Mouse (Mus musculus) heart, embryonic 13.5 days (tissue): ENCODE measurements around the gene Plekhg3. TPM values are rescaled to one million over a fixed set of nuclear protein-coding genes. Genes with fewer than 3 reads are reported as not detected.

Experiments
- ATAC-seq: fragments of 200-750 bp; cut with Nextera tagmentation; 2 replicates; pipeline ENCODE4 v1.8.0; 2017; ENCODE audit warnings: moderate TSS enrichment; ENCODE audit not compliant: insufficient number of reproducible peaks, low FRiP score, low TSS enrichment; ENCODE audit errors: extremely low read depth
- H3K27ac ChIP-seq: fragments of 300-500 bp; sonication (generic); replicated peaks from 2 replicates; pipeline ENCODE4 v1.5.1; 2015; ENCODE audit warnings: moderate library complexity, mild to moderate bottlenecking, inconsistent platforms
- H3K27me3 ChIP-seq: fragments of 300-500 bp; sonication (generic); replicated peaks from 2 replicates; pipeline ENCODE4 v1.6.1; 2015; ENCODE audit warnings: mild to moderate bottlenecking, inconsistent platforms
- H3K36me3 ChIP-seq: fragments of 300-500 bp; sonication (generic); 2 replicates; pipeline ENCODE4 v1.6.1; 2015; ENCODE audit warnings: mild to moderate bottlenecking, inconsistent platforms
- H3K4me1 ChIP-seq: fragments of 300-500 bp; sonication (generic); 2 replicates; pipeline ENCODE4 v1.6.1; 2015; ENCODE audit warnings: inconsistent platforms
- H3K4me2 ChIP-seq: fragments of 300-500 bp; sonication (generic); 2 replicates; pipeline ENCODE4 v1.6.1; 2015; ENCODE audit warnings: inconsistent platforms, mild to moderate bottlenecking, moderate library complexity
- H3K4me3 ChIP-seq: fragments of 300-500 bp; sonication (generic); 2 replicates; pipeline ENCODE4 v1.5.1; 2015; ENCODE audit warnings: moderate library complexity, mild to moderate bottlenecking, inconsistent platforms
- H3K9ac ChIP-seq: fragments of 300-500 bp; sonication (generic); 2 replicates; pipeline ENCODE4 v1.6.1; 2015; ENCODE audit warnings: inconsistent platforms, mild to moderate bottlenecking, moderate library complexity
- H3K9me3 ChIP-seq: fragments of 300-500 bp; sonication (generic); 2 replicates; pipeline ENCODE4 v1.6.1; 2016; ENCODE audit warnings: inconsistent platforms
- WGBS: fragments of 180-500 bp; shearing (Covaris S2); methylation state at CpG from one replicate; pipeline ENCODE4 v1.1.7; 2015; ENCODE audit warnings: mixed read lengths; 5-methylcytosine and 5-hydroxymethylcytosine counted together
- polyA plus RNA-seq: library from polyadenylated mRNA; unstranded; fragments of >200 nt; fragmentation: Nextera tagmentation; extraction: Ambion mirVana; gene quantifications from 2 replicates; pipeline ENCODE4 v1.2.1, GENCODE M21; 2015

The Plekhg3 gene
- polyA plus RNA-seq, 1 experiment from 2014 or later, result 6.5 TPM

DNA sequence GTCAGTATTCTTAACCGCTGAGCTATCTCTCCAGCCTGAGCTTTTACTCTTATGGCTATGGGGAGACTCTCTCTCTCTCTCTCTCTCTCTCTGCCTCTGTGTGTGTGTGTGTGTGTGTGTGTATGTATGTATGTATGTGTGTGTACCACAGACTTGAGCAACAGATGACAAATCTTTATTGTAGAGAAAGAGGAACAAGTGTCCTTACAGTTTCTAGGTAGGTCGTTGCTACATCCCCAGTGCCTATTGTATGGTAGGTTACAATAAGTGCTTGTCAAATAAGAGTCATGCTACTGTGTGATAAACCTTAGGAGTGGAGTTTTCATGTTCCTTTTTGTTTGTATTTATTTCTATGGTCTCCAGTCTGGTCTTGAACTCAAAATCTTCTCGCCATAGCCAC is 9.5 kb downstream of the Plekhg3 start:
- Histone ChIP-seq H3K36me3 (peaks cover 3% of the 10 kb centered on the region; the same call in 1 of the 2 replicates), H3K4me3 (no peak overlapping the region), H3K4me1 (peaks cover 49% of the 10 kb centered on the region), H3K9me3 (no peaks in the 10 kb centered on the region), H3K27me3 (no peaks in the 10 kb centered on the region), H3K27ac (no peak overlapping the region), H3K4me2 (no peak overlapping the region), H3K9ac (no peak overlapping the region)
- WGBS, result 80% methylated on average over 3 of the region's 3 CpGs
- no peak for ATAC-seq

DNA sequence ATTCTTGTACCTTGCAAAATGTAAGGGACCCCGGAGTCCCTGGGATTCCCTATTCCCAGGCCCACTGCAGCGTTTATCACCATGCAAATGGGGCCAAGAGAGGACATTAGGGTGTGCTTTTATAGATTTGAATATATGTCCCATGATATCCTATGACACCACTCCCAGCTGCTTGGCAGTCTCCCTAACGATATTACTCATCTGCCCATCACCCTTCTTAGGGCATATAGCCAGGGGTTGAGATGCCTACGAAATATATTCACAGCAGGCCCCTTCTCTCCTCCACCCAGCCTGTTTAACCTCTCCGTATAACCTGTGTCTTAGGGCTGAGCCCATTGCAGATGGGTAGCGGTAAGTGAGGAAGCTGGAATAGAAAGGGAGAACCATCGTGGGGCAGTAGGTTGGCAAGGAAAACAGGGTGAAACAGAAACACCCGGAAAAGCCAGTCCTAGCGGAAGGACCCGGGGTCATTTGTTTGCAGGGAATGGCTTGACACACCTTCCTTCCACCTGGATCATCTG is 10.1 kb downstream of the Plekhg3 start:
- H3K4me3 ChIP-seq, result no peak overlapping the region
- peaks cover 3% of the 10 kb centered on the region; the same call in 1 of the 2 replicates for H3K36me3 ChIP-seq
- WGBS, result 75% methylated on average over 10 of the region's 10 CpGs
- no peak overlapping the region for H3K9ac ChIP-seq
- H3K4me1 ChIP-seq, result peaks cover 49% of the 10 kb centered on the region
- no peak for ATAC-seq
- no peaks in the 10 kb centered on the region for H3K9me3 ChIP-seq
- no peak overlapping the region for H3K4me2 ChIP-seq
- no peaks in the 10 kb centered on the region for H3K27me3 ChIP-seq
- no peak overlapping the region; the same call in 1 of the 2 replicates for H3K27ac ChIP-seq

DNA sequence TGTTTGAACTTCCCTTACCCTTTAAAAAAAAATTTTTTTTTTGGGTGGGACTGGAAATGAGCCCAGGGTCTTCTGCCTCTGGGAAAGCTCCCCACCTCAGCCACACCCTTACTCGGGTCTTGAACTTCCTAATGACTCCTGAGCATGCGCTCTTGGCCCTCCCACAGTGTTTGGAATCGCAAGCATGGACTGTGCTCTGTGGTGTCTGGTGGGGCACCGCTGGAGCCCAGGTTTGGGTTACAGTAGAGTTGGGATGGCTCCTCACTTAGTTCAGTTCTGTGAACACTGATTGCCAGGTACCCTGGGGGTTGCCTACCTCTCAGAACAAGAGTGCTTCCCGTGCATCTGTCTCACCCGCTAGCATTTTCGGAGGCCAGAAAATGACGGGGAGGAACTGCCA is 10.8 kb downstream of the Plekhg3 start:
- WGBS, result 37% methylated on average over 8 of the region's 8 CpGs
- H3K36me3 ChIP-seq, result peaks cover 3% of the 10 kb centered on the region; the same call in 1 of the 2 replicates
- 0 out of 2 replicates have a peak overlapping the region, but pooled peaks have one; percentile 10 for H3K27ac ChIP-seq
- H3K27me3 ChIP-seq, result no peaks in the 10 kb centered on the region
- H3K9me3 ChIP-seq, result no peaks in the 10 kb centered on the region
- H3K9ac ChIP-seq, result peak overlapping the region; percentile 17; the same call in 1 of the 2 replicates
- H3K4me2 ChIP-seq, result 0 out of 2 replicates have a peak overlapping the region, but pooled peaks have one; percentile 6
- no peak overlapping the region for H3K4me3 ChIP-seq
- peaks cover 49% of the 10 kb centered on the region for H3K4me1 ChIP-seq
- no peak for ATAC-seq

DNA sequence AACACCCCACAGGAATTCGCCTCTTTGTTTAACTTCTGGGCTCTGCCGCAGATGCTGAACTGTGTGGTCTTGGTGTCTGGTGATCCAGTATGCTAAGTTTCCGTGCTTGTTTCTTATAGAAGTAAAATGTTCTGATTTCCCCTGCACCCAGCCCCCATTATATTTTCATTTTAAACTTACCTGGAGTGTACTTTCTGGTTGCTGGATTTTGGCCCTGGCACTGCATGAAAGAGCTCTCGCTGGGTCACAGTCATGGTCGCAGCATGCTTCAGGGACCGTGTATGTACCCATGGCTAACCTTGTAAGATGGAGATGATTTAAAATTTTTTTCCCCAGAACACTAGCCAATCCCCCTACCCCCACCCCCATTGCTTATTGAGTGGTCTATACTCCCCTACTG is 11.2 kb downstream of the Plekhg3 start:
- Histone ChIP-seq H3K4me3 (no peak overlapping the region), H3K9me3 (no peaks in the 10 kb centered on the region), H3K36me3 (peaks cover 3% of the 10 kb centered on the region; the same call in 1 of the 2 replicates), H3K27ac (no peak overlapping the region), H3K27me3 (no peaks in the 10 kb centered on the region), H3K4me2 (no peak overlapping the region), H3K9ac (peak overlapping the region; percentile 17; the same call in 1 of the 2 replicates), H3K4me1 (peaks cover 49% of the 10 kb centered on the region)
- 72% methylated on average over 6 of the region's 6 CpGs for WGBS
- no peak for ATAC-seq

DNA sequence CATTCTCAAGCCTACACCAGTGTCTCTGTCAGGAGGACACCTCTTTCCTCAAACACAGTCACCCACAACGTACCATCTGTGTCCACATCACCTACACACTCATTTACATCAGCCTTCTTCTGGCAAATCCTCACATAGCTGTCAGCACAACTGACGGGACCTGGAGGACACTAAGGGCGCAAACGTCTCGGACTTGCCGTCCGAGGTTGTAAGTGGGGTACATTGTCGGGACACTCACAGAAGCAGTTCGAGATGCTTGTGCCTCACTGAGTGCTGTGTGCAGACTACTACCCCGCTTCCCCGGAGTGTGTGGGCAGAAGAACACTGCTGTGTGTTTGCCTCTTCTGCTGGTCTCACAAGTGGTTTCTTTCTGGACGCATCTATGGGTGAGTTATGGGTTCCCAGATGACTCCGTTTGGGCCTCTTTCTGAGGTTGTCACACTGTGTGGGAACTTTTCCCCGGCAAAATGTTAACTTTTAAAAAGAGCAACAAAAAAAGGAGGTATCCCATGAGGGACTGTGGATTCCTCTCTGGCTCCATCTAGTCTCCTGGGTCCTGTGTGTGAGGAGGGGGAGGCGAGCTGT is 15.2 kb downstream of the Plekhg3 start:
- H3K27me3 ChIP-seq, result no peaks in the 10 kb centered on the region
- peak overlapping the region; percentile 43 for H3K4me3 ChIP-seq
- peak overlapping the region; percentile 77 for H3K9ac ChIP-seq
- WGBS, result 39% methylated on average over 15 of the region's 15 CpGs
- H3K9me3 ChIP-seq, result no peaks in the 10 kb centered on the region
- no peaks in the 10 kb centered on the region for H3K36me3 ChIP-seq
- H3K4me2 ChIP-seq, result peak overlapping the region; percentile 71
- peaks cover 72% of the 10 kb centered on the region for H3K4me1 ChIP-seq
- no peak for ATAC-seq
- no peak overlapping the region for H3K27ac ChIP-seq

DNA sequence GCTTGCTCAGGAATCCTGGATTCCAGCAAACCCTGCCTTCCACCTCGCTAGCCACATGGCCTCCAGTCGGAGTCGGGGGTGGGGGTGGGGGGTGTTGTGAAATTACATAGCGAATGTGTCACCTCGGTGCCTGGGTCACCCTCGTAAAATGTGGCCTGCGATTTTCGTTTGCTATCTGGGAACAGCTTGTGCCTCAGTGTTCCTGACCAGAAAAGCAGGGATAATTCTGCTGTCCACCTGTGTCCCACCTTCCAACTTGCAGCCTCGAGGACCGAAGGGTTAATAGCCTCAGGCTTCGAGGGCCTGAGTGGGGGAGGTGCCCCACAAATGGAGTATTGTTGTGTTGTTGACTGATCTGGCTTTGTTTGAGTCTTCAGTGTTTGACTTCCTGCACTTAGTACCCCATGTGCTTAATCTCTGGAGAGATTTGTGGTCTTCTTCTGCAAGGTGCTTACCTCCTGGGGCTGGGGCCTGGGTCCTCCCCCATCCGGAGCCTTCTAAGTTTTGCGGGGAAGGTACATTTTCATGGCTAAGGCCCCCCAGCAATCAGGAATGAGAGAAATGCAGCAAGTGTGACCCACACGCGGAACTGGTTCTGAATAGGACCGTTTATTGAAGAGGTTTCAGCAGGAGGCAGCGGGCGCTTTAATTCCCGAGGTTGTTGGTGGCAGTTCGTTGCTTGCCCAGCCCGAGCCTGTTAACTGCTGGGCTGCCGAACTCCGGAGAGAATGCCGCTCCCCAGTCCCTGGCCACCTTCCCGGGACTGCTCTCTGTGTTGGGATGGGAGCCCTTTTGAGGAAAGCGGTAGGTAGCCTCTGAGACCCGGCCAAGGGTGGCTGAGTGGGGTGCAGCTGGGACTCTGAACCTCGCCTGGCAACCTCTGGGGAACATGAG is 15.9 kb downstream of the Plekhg3 start:
- Histone ChIP-seq H3K4me3 (peak overlapping the region; percentile 43), H3K27me3 (no peaks in the 10 kb centered on the region), H3K36me3 (no peaks in the 10 kb centered on the region), H3K27ac (peak overlapping the region; percentile 59), H3K9ac (peak overlapping the region; percentile 77), H3K4me2 (peak overlapping the region; percentile 71), H3K4me1 (peaks cover 72% of the 10 kb centered on the region), H3K9me3 (no peaks in the 10 kb centered on the region)
- no peak for ATAC-seq
- WGBS, result 12% methylated on average over 28 of the region's 28 CpGs

DNA sequence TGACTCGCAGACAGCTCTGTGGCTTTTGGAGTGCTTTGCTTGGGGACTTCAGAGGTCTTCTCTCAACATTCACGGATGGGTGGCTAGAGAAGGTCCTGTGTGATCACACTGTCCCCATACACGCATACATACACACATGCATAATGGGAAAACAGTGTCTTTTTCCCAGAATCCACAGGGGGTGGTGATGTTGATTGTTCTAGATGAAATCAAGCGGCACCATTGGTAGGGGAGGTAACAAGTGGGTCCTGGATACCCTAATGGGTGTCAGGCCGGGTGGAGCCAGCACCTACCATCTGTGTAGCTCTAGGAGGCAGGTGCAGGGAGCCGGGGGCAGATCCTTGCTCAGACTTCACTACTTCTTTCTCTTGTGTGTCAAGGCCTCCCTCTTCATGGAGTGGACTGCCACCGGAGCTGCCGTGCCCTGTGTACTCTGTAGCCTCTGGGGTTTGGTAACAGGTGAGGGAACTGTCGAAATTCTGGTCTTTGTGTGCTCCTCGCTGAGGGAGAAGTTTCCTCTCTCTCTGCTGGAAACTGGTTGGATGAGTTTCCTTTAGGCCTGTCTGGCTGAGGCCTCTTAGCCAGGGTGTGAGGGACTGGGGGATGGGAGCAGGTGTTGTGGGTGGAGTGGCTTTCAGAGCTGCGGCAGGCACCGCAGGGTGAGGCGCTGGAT is 16.9 kb downstream of the Plekhg3 start:
- 39% methylated on average over 13 of the region's 13 CpGs for WGBS
- Histone ChIP-seq H3K9me3 (no peaks in the 10 kb centered on the region), H3K4me3 (peak overlapping the region; percentile 43), H3K4me2 (peak overlapping the region; percentile 71), H3K9ac (peak overlapping the region; percentile 77), H3K4me1 (peaks cover 77% of the 10 kb centered on the region), H3K36me3 (no peaks in the 10 kb centered on the region), H3K27me3 (no peaks in the 10 kb centered on the region), H3K27ac (peak overlapping the region; percentile 59)
- ATAC-seq, result 0 out of 2 replicates have a peak, but pooled peaks have one; percentile 6

DNA sequence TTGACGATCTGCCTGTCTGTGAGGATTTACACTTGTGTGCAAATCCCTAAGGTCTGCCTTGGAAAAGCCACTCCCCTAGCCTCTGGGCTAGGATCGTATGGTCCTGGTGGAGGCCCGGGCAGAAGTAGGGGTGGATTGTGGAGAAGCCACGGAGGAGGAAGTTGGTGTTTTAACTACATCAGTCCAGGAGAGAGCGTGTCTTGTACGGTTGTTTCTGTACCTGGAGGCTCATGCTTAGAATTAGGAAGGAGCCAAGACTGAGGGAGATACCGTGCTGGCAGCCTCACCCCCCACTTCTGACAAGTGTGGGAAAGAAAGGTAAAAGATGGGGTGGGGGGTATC is 17.4 kb downstream of the Plekhg3 start:
- Histone ChIP-seq H3K27ac (peak overlapping the region; percentile 26; the same call in 1 of the 2 replicates), H3K27me3 (no peaks in the 10 kb centered on the region), H3K4me2 (peak overlapping the region; percentile 71), H3K36me3 (no peaks in the 10 kb centered on the region), H3K9me3 (no peaks in the 10 kb centered on the region), H3K9ac (peak overlapping the region; percentile 77), H3K4me1 (peaks cover 82% of the 10 kb centered on the region), H3K4me3 (no peak overlapping the region)
- ATAC-seq, result no peak
- WGBS, result 35% methylated on average over 7 of the region's 7 CpGs

DNA sequence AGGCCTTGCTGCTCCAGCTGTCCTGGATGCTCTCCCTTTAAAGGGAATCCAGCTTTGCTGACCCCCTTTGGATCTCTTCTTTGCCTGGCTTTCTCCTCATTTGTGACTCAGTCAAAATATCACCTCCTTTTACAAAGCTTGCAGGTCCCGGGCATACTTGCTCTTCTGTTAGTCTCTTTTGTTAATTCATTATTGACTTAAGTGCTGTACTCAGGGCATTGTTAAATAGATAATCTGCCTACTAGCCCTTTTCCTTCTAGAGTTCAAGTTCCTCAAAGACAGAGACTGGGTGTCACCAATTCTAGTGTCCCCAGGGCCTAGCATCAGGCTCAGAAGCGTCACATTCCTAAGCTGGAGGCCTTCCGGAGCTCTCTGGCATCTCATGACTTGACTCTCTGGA is 18.5 kb downstream of the Plekhg3 start:
- Histone ChIP-seq H3K4me2 (no peak overlapping the region), H3K36me3 (no peaks in the 10 kb centered on the region), H3K4me3 (no peak overlapping the region), H3K27me3 (no peaks in the 10 kb centered on the region), H3K27ac (peak overlapping the region; percentile 26), H3K4me1 (peaks cover 94% of the 10 kb centered on the region), H3K9me3 (no peaks in the 10 kb centered on the region), H3K9ac (peak overlapping the region; percentile 4; the same call in 1 of the 2 replicates)
- ATAC-seq, result no peak
- WGBS, result 48% methylated on average over 3 of the region's 3 CpGs

DNA sequence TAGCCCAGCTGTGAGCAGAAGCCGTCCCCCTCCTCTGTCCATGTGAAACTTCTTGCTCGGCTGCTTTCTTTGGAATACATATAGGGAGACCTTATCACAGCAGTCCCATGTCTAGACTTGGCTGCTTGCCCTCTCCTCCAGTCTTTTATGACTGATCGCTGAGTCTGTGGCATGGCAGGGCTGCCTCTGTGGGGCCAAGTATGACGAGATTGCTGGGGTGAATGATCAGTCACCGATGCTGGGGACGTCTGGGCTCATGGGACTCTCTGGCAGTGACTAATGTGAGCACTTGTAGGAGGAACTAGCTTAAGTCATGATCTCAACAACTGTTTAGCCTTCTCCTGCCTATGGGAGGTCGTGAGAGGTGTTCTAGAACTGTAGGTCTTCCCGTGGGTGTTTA is 21.6 kb downstream of the Plekhg3 start:
- Histone ChIP-seq H3K36me3 (no peaks in the 10 kb centered on the region), H3K9me3 (no peaks in the 10 kb centered on the region), H3K27me3 (no peaks in the 10 kb centered on the region), H3K27ac (peak overlapping the region; percentile 90), H3K4me1 (peaks cover 100% of the 10 kb centered on the region), H3K4me3 (no peak overlapping the region), H3K9ac (no peak overlapping the region), H3K4me2 (peak overlapping the region; percentile 38)
- ATAC-seq, result peak; percentile 38; the same call in 1 of the 2 replicates
- 21% methylated on average over 8 of the region's 8 CpGs for WGBS

DNA sequence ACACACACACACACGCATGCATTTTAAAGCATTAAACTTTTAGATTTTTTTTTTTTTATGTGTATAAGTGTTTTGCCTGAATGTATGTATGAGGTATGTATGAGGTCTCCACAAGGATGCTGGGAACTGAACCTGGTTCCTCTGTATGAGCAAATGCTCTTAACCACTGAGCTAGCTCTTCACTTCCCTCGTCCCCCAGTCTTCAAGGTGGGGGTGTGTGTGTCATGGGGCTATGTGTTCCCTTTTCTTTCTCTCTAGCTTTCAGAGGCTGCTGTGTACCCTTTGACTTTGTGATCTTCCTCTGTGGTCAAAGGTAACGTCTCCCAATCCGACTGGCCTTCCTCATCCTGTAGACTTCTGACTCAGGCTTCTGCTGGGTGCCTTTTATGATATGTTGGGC is 22.3 kb downstream of the Plekhg3 start:
- Histone ChIP-seq H3K4me1 (peaks cover 98% of the 10 kb centered on the region), H3K9ac (no peak overlapping the region), H3K4me2 (no peak overlapping the region), H3K9me3 (no peaks in the 10 kb centered on the region), H3K36me3 (no peaks in the 10 kb centered on the region), H3K4me3 (no peak overlapping the region), H3K27ac (peak overlapping the region; percentile 90), H3K27me3 (no peaks in the 10 kb centered on the region)
- no peak for ATAC-seq
- 75% methylated on average over 4 of the region's 4 CpGs for WGBS
